Mouse (Mus musculus) splenic B cell, adult 2 months (primary cell): ENCODE data around the gene Inip.
"Not testable (repeated sequence)": the region's sequence is repeated elsewhere in the genome, so short reads cannot be mapped to it uniquely, and the experiment has no call there.

ENCODE experiments used
- DNase-seq: peaks from one replicate; pipeline ENCODE4 v3.0.0-alpha.2; 2011; ENCODE audit warnings: low read depth, low spot score
- H3K27me3 ChIP-seq: 2 replicates; pipeline ENCODE4 v1.6.1; 2012; ENCODE audit warnings: mild to moderate bottlenecking, low read length, moderate library complexity, mixed read lengths; ENCODE audit not compliant: control insufficient read depth, poor library complexity, insufficient read depth, severe bottlenecking
- H3K36me3 ChIP-seq: 2 replicates; pipeline ENCODE4 v1.6.1; 2012; ENCODE audit warnings: mild to moderate bottlenecking, low read length, moderate library complexity, mixed read lengths; ENCODE audit not compliant: control insufficient read depth, poor library complexity, insufficient read depth, severe bottlenecking

The Inip gene

DNA sequence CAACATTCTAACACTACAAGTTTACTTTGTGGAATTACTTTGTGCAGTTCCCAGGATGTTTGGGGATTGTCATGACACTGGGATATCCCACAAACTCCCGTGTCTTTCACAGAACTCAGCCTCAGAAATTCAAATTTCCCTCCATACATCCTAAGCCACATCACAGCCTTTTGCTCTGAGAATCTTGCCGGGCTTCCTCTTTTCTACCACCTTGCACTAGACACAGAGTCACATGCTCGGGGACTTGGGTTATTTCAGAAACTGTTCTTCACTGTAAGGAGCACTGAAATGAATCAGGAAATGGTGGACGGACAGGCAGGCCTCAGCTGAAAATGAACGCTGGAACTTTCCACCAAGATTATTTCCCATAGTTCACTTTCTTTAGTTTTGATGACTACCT lies 2.0 kb upstream of the Inip start:
- Histone ChIP-seq H3K27me3 (no peaks in the 10 kb centered on the region), H3K36me3 (no peaks in the 10 kb centered on the region)
- peak; percentile 91 for DNase-seq

DNA sequence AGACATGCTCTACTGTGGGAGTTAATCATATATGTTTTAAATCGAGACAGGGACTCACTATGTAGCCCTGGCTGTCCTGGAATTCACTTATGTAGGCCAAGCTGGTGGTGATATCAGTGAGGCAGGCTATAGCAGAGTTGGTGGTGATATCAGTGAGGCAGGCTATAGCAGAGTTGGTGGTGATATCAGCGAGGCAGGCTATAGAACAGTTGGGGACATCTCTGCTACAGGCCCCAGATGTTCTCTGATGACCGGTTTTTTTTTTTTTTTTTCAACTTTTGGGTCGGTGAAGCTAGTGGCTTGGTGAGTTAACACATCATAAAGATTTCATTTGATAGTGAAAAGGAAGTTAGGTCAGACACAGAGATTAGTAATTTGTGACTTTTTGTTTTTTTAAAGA lies 1.4 kb upstream of the Inip start:
- no peak for DNase-seq
- no peaks in the 10 kb centered on the region for H3K36me3 ChIP-seq
- no peaks in the 10 kb centered on the region for H3K27me3 ChIP-seq

DNA sequence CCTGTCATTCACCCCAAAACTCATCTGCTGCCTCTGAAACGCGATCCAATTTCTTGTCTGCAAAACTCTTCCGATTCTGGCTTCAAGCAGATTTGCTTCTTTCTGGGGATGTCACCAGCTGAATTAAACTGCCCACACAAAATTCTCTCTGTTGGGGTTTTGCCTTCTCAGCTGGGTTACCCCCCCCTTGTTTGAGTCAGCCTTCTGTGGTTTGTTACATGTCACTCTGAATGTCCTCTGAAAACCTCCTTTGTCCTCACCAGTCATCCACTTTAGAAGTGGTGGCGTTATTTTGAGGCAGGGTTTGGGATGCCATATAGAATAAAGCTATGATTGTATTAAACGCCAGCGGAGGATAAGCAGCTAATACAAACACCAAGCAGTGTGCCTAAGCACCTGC lies 718 bp upstream of the Inip start:
- no peaks in the 10 kb centered on the region for H3K36me3 ChIP-seq
- no peaks in the 10 kb centered on the region for H3K27me3 ChIP-seq
- no peak for DNase-seq

DNA sequence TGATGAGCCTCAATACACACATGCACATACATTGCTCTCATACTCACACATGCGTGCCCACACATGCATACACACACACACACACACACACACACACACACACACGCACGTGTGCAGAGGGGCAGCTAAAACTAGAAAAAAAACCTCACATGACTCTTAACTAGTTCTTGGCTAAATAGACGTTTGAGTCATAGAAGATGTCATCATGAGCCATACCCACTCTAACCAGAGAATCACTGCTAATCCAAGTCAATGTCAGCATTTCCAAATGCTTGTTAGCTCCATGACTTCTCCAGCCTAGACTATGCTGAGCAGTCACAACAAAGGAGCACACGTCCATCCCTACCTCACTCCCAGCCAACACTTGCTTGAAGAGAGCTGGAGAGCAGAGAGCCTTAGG lies 1.2 kb downstream of the Inip start:
- no peak for DNase-seq
- H3K36me3 ChIP-seq: no peaks in the 10 kb centered on the region
- H3K27me3 ChIP-seq: no peaks in the 10 kb centered on the region

DNA sequence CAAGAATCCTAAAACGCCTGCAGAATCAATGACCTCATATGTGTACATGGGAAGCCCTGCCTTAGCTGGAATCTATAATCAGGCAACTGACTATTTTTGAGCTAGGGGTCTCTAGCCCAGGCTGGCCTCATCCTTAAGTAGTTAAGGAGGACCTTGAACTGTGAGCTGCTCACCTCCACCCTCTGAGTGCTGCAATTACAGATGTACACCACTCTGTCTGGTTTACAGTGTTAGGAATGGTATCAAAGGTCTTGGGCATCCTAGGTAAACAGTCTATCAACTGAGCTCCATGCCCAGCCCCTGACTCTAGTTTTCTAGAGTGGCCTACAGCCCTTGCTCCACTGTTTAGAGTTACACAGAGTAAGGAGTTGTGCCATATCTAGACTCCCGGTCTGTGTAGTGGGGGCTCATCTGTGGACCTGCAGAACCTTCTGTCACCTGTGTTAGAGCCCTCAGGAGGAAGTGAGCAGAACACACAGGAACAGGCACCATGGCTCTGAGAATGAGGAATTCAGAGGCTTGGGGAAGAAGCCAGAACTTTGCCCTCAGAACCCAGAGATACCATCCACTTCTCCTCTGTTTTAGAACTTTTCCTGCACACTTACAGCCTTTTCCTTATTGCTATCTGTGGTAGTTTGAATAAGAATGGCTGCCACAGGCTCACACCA lies 5.5 kb downstream of the Inip start:
- peak; percentile 29 for DNase-seq
- Histone ChIP-seq H3K36me3 (no peaks in the 10 kb centered on the region), H3K27me3 (no peaks in the 10 kb centered on the region)

DNA sequence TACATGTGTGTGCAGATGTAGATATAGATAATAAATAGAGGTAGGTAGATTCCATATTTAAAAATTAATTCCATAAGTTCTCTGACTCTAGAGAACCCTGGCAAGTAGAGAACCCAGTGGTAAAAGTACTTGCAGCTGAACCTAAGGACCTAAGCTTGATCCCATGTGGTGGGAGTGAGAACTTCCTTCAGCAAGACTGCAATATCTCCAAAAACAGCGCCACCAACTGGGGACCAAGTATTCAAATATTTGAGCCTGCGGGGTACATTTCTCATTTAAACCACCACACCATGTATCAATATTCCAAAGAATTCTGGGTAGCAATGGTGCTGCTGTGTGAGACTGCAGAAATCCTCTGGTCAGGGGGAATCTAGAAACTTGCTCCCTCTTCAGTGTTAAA lies 7.3 kb downstream of the Inip start:
- Histone ChIP-seq H3K27me3 (no peaks in the 10 kb centered on the region), H3K36me3 (no peaks in the 10 kb centered on the region)
- peak; percentile 52 for DNase-seq

DNA sequence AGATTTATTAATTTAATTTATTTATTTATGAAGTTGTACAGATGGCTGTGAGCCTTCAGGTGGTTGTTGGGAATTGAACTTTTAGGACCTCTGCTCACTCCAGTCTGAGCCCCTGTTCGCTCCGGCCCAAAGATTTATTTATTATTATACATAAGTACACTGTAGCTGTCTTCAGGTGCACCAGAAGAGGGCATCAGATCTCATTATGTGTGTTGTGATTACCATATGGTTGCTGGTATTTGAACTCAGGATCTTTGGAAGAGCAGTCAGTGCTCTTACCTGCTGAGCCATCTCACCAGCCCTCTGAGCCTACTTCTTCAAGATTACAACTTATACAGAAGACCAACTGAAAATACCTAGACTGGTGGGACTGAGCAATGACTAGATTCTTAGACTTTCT lies 7.8 kb downstream of the Inip start:
- not testable (repeated sequence) for H3K27me3 ChIP-seq, H3K36me3 ChIP-seq
- peak; percentile 62 for DNase-seq

DNA sequence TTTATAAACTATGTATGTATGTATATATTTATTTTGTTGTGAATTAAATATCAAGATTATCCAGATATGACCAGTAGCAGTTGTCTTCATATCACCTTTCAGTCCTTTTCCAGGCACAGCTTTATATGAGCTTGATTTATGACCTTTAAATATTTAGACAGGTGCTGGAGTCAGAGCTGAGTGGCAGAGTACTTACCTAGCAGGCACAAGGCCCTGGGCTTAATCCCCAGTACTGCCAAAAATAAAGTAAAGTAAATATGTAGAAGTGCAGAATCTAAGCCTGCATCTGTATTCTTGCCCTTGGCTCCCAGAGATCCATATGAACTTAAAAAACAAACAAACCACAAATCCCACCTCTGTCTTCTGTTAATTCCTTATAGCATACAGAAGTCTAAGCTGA lies 12.4 kb downstream of the Inip start:
- no peak for DNase-seq
- Histone ChIP-seq H3K27me3 (no peaks in the 10 kb centered on the region), H3K36me3 (no peaks in the 10 kb centered on the region)

DNA sequence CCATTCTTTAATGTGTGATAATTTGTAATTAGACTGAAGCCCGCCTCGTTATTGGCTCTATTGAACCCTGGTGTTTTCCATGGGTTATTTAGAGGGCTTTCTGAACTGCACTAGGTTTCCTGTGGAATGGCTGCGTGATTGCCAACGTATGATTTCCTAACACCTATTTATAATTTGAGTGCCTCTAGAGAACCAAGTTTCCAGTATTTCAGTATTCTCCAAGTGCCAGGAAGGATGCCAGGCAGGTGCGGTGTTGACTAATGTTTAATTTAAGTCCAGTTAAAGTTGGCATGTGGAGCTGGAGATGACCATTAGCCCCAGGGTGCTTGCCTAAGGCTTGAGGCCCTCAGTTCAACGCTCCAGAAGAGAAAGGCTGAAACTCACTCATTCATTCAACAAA lies 14.3 kb downstream of the Inip start:
- no peaks in the 10 kb centered on the region for H3K27me3 ChIP-seq
- no peak for DNase-seq
- no peaks in the 10 kb centered on the region for H3K36me3 ChIP-seq

DNA sequence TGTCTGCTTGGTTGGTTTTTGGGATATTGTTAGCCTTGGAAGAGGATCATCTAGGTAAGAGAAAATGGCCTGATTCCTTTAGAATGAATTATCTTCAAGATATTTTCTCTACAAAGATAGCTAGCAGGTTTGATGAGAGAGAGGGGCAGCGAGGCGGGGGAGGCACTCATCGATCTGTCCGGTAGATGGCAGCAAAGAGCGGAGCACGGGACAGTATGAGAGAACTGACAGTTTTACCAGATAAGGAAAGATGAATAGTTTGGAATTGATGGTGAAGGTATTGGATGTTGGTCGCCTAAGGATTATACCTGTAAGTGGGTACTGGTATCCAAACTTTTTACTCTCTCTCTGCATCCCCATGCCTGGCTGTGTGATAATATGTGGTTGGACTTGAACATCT lies 14.7 kb downstream of the Inip start:
- no peaks in the 10 kb centered on the region for H3K36me3 ChIP-seq
- peak; percentile 86 for DNase-seq

DNA sequence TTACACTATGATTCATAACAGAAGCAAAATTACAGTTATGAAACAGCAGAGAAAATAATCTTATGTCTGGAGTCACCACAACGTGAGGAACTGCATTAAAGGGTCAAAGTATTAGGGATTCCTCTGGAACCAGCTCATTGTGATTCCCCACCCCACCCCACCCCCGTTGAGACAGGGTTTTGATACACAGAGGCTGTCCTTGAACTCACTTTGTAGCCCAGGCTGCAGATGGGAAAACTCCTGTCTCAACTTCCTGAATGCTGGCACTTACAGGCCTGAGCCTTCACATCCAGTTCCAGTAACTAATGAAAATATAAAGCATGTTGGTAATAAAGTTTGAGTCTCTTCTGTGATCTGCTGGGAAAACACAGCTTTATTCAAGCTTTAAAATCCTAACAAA lies 16.0 kb downstream of the Inip start:
- DNase-seq: no peak
- no peaks in the 10 kb centered on the region for H3K36me3 ChIP-seq
- no peaks in the 10 kb centered on the region for H3K27me3 ChIP-seq

More for the DNA sequence above, 14.7 kb downstream of the Inip start:
- no peaks in the 10 kb centered on the region for H3K27me3 ChIP-seq

DNA sequence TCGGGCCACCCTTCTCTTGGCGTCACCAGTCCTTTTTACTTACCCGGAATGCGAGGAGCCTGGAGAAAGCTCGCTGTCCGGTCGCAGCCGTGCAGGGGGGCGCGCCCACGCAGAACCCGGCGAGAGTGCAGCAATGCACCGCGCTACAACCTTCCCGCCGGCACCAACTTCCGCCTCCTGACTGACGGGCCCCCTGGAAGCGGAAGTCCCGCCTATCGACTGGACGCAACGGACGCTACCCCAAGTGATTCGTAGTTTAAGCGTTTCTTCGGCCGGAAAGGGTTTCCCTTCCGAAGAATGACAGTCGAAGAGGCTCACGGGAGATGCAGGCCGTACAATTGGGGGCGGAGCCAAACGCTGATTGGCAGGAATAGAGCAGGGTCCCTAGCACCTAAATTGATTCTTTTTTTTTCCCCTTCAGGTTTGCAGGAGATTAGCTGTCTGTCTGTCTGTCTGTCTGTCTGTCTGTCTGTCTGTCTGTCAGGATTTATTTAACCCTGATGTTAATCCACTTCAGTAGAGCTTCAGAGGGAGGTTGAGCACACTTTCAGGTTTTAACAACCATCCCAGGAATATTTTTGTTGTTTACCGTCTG lies 17.6 kb downstream of the Inip start:
- H3K27me3 ChIP-seq: no peaks in the 10 kb centered on the region
- DNase-seq: peak; percentile 98
- no peaks in the 10 kb centered on the region for H3K36me3 ChIP-seq

DNA sequence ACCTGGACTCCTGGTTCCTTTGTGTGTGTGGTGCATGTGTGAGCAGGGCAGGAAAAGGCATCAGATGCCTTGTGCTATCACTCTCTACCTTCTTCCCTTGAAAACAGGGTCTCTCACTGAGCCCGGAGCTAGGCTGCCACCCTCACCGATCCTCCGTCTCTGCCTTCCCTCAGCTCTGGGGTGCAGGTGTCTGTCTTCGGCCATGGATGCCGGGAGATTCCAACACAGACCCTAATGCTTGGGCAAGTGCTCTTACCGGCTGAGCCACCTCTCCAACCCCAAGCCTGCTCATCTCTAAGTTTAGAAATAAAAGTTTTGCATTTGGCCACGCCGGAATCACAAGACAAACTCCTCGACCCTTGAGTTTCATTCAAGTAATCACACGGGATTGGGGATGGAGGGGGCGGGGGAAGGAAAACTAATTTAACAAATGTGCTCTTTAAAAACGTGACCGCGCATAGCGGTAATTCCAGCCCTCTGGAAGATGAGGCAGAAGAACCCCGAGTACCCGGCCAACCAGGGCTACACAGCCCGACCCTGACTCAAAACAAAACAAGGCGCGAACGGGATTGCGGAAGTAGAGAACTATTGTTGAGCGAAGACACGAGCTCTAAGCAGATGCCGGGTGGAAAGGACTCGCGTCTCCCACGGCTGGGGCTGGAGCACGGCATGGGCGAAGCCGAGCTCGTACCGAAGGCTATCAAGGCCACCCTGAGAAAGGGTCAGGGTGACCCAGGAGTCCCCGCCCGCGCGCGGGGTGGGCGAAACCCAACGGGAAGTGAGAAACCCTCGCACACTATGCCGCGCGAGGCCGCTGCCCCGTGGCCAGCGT lies 18.3 kb downstream of the Inip start:
- no peaks in the 10 kb centered on the region for H3K27me3 ChIP-seq
- DNase-seq: peak; percentile 72
- H3K36me3 ChIP-seq: no peaks in the 10 kb centered on the region; the same call in 1 of the 2 replicates

DNA sequence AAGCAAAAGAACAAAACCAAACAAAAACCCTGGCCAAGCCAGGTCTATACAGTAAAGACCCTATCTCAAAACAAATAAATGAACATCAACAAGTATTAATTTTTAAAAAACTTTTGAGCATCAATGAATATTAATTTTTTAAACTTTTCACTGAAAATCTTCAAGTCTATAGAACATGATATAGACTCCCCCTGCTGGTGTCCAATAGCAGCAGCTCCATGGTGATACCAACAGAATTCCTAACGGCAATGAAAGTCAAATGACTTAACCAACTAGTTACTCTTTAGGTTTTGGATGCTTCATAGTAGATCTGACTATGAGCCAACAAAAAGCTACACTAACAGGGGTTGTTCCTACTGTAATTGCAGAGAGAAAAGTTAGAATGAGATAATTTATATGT lies 20.8 kb downstream of the Inip start:
- Histone ChIP-seq H3K27me3 (no peaks in the 10 kb centered on the region), H3K36me3 (no peaks in the 10 kb centered on the region; the same call in 1 of the 2 replicates)
- peak; percentile 50 for DNase-seq

DNA sequence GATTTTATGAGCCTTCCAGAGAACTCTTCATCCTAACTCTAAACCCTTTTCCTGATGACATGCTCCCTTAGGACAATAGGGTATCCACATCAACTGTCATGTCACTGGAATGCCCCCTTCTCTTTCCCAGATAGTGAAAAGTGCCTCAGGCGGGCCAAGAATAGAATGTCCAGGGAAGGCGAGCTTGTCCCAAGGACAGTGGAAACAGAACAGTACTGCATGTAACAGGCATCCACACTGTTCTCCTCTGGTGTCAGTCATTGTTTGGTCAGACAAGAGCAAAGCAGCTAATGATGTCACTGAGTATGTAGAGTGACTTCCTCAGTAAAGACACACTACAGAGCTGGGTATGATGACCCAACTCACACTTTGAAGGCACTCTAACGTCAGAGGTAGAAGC lies 23.6 kb downstream of the Inip start:
- Histone ChIP-seq H3K36me3 (peaks cover 2% of the 10 kb centered on the region; the same call in 1 of the 2 replicates), H3K27me3 (no peaks in the 10 kb centered on the region)
- DNase-seq: no peak
